Mouse (Mus musculus) naive thymus-derived CD4-positive, alpha-beta T cell, adult 2 months (primary cell): Measurements from ENCODE around the gene Gstp3.
"Not testable (repeated sequence)": the region's sequence is repeated elsewhere in the genome, so short reads cannot be mapped to it uniquely, and the experiment has no call there.

Experiments
- DNase-seq: peaks from one replicate; pipeline ENCODE4 v3.0.0-alpha.2; 2011; ENCODE audit warnings: low read depth

Gene Gstp3

GRCm38 (mm10) chr19:4089128-4089527 lies 29.8 kb upstream of the Gstp3 start:
- no peak for DNase-seq

GRCm38 (mm10) chr19:4088146-4088545 lies 28.8 kb upstream of the Gstp3 start:
- no peak for DNase-seq

- no peak for DNase-seq
Measured at GRCm38 (mm10) chr19:4087090-4087489, 27.7 kb upstream of the Gstp3 start.

DNA sequence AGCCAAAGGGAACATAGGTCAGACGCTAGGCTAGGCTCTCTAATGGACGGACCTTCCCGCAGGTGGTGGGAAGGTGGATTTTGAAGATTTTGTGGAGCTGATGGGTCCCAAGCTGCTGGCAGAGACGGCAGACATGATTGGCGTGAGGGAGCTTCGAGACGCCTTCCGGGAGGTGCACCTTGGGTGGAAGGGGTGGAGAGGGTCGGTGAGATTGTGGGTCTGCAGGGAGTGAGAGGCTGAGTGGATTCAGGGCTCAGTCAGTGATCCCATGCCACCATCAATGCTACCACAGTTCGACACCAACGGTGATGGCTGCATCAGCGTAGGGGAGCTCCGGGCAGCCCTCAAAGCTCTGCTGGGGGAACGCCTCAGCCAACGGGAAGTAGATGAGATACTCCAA lies 26.8 kb upstream of the Gstp3 start:
- no peak for DNase-seq

DNA sequence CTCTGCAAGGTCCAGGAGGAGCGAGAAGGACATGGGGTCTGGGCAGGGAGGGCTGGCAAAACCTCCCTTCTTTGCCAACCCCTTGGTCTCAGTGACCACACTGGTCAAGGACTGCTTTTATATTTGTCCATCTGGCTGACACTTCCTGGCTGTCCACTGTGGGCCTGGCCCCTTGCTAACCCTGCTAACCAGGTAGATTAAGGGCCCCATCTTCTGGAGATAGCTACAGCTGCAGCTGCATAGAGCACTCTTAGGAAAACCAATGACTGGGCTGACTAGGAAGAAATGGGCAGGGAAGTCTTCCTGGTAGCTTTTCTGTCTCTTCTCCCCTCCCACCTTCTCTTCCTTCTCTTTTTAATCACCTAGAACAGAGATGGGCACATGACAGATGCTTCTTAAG lies 25.6 kb upstream of the Gstp3 start:
- no peak for DNase-seq

GRCm38 (mm10) chr19:4083826-4084225 lies 24.5 kb upstream of the Gstp3 start:
- DNase-seq = no peak

GRCm38 (mm10) chr19:4083316-4083715 lies 23.9 kb upstream of the Gstp3 start:
- DNase-seq = no peak

- DNase-seq = no peak
Measured at GRCm38 (mm10) chr19:4082219-4082965, 23.0 kb upstream of the Gstp3 start.

DNA sequence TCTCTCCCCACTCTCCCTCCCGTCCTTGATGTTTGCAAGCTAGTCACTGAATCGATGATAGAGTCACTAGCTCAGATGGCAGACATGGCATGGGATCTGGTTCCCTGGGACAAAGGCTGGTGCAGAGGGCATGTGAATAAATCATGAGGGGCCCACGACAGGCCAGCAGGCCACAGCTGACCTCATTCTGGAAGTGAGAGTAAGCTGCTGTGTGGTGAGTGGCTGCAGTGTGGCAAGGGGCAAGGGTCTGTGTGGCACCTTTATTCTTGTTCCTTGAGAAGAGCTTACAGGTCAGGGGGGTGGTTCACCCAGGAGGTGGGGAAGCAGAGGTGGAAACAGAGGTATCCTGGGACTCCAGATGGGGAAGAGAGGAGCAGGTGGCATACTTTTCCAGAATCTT lies 22.0 kb upstream of the Gstp3 start, which contains the start of gene Cabp2:
Cabp2 (plus strand) TSS at position 185 of the 400 bp plus-strand sequence.
- no peak for DNase-seq

DNA sequence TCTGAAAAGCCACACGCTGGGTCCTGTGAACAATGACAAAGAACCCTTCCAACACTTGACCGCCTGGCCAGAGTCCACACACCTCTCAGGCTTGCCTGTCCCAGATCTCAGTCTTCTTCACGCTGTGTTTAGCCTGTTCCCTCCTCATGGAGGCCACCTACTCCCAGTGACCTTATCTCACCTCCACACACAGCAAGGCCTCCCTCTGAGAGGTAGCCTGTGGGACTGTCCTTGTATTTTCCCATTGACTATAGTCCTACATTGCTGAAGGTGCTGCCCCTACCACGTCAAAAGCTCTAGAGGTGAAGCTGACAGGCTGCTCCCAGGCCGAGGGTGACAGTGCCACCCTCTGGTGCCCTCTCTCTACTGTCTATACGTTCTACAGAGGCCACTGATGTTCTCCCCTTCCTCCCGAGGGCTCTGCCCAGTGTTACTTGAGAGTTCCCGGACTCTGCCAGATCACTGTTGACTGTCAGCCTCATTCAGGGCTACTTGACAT lies 21.2 kb upstream of the Gstp3 start:
- peak; percentile 81 for DNase-seq

- DNase-seq = no peak
Measured at GRCm38 (mm10) chr19:4079594-4079993, 20.2 kb upstream of the Gstp3 start.

- no peak for DNase-seq
Measured at GRCm38 (mm10) chr19:4075531-4075930, 16.2 kb upstream of the Gstp3 start.

- DNase-seq = no peak
Measured at GRCm38 (mm10) chr19:4072706-4073424, 13.5 kb upstream of the Gstp3 start.

- DNase-seq = no peak
Measured at GRCm38 (mm10) chr19:4071406-4071805, 12.0 kb upstream of the Gstp3 start.

DNA sequence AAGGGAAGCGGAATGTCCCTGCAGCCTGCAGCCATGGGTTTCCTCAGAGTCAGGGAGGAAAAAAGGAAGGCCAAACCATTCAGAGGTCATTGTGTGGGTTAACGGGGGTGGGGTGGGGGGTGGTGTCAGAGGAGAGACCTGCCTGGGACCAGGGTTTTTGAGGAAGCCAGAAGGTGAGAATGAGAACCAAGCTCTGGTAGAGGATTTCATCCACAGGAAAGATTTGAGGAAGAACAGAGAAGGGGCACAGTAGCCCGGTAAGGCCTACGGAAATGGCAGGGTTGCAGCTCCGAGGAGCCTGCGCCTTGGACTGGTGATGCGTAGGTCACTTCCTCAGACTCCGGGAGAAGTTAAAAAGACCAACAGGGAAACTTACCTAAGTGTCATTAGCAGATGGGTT lies 11.4 kb upstream of the Gstp3 start:
- DNase-seq = no peak

- DNase-seq = no peak
Measured at GRCm38 (mm10) chr19:4070311-4070710, 10.9 kb upstream of the Gstp3 start.

DNA sequence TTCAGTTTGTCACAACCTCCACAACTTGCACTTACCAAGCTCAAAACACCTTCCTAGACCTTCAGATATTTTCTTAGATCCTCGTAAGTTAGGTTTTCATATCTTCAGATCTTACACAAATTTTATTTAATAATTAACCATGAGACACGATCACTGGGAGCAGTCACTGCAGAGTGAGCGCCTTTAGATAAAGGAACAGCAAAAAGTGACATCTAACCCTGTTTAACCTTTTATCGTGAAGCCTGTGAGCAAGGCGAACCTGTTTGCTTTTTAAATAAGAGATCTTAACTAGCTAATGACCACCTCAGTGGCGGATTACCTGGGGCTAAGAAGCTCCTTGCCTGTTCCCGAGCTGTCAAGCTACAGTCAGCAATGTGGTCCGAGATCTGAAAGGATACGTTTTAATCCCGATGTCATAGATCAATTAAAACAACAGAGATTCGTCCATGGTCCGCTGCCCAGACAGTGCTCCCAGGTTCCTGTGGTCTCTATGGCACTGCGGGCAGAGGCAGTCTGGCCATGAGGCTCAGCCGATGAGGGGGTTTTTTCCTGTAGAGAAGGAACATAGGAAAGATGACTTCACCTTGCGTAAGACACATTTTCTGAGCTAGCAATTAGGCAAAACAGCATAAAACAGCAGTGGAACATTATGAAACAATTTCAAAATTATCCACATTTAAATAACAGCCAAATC lies 9.5 kb upstream of the Gstp3 start:
- no peak for DNase-seq

DNA sequence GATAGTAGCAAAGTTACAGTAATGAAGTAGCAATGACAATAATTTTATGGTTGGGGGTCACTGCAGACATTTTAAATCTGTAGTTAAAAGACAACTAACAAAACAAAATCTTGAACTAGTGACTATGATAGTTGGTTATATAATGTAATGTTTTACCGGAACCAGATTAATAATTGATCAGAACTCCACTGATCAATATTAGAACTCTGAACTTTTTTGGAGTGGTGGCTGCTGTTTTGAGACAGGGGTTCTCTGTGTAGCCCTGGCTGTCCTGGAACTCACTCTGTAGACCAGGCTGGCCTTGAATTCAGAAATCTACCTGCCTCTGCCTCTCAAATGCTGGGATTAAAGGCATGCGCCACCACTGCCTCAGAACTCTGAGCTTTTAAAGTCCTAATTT lies 8.9 kb upstream of the Gstp3 start:
- DNase-seq = not testable (repeated sequence)

GRCm38 (mm10) chr19:4066877-4067276 lies 7.5 kb upstream of the Gstp3 start:
- peak; percentile 52 for DNase-seq

DNA sequence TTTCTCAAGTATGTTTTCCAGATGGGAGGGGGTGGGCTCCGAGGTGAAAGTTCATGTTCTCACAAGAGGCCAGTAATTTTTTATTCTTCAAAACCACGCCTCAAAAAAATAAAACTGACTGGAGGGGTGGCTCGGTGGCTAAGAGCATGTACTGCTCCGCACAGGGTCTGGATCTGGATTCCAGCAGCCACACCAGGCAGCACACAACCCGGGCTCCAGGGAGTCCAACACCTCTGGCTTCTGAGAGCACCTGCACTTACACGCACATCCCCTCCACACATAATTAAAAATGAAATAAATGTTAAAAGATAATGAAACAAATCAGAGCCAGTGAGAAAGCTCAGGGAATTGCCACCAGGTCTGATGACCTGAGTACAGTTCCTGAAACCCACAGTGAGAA lies 6.9 kb upstream of the Gstp3 start:
- DNase-seq = peak; percentile 78

DNA sequence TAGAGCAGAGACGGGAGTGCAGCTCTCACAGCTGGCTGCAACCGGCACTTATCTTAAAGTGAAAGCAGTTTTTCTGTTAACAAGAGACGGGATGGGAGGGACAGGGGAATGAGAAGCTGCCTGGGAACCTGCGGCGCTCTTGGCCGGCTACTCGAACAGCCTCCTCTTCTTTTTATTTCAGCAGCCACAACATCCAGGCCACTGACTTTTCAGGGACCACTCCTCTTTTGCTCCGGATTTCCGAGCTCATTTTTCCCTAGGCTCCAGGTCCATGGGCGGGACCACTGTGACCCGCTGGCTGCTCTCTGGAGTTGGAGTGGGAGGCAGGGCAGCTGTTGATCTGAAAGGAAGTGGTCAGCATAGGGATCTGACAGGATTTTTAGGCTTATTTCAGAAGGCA lies 5.1 kb upstream of the Gstp3 start:
- not testable (repeated sequence) for DNase-seq

- not testable (repeated sequence) for DNase-seq
Measured at GRCm38 (mm10) chr19:4063357-4063756, 4.0 kb upstream of the Gstp3 start.
